Mouse (Mus musculus) stomach, embryonic 16.5 days (tissue): ENCODE data around the gene Sh3pxd2a. TPM values are rescaled to one million over a fixed set of nuclear protein-coding genes. Genes with fewer than 3 reads are reported as not detected.
A peak's percentile ranks its signal among the peaks of the same experiment; 100 is the strongest.

ENCODE experiments used
- ATAC-seq: fragments of 200-750 bp; cut with Nextera tagmentation; 2 replicates; pipeline ENCODE4 v1.8.0; 2017; ENCODE audit warnings: moderate number of reproducible peaks, moderate TSS enrichment; ENCODE audit not compliant: insufficient read depth, low FRiP score
- H3K27ac ChIP-seq: fragments of 300-500 bp; sonication (generic); 2 replicates; pipeline ENCODE4 v1.5.1; 2014; ENCODE audit warnings: low read length
- H3K27me3 ChIP-seq: fragments of 300-500 bp; sonication (generic); 2 replicates; pipeline ENCODE4 v1.6.1; 2014; ENCODE audit warnings: low read length, control low read depth, mixed read lengths; ENCODE audit not compliant: control insufficient read depth, insufficient read depth
- H3K36me3 ChIP-seq: fragments of 300-500 bp; sonication (generic); 2 replicates; pipeline ENCODE4 v1.6.1; 2014; ENCODE audit warnings: low read length; ENCODE audit not compliant: control insufficient read depth, insufficient read depth
- H3K4me1 ChIP-seq: fragments of 300-500 bp; sonication (generic); 2 replicates; pipeline ENCODE4 v1.6.1; 2014; ENCODE audit warnings: low read length, control low read depth, mixed read lengths; ENCODE audit not compliant: control insufficient read depth, insufficient read depth
- H3K4me2 ChIP-seq: fragments of 300-500 bp; sonication (generic); 2 replicates; pipeline ENCODE4 v1.6.1; 2014; ENCODE audit warnings: low read depth, low read length, mixed read lengths
- H3K4me3 ChIP-seq: fragments of 300-500 bp; sonication (generic); replicated peaks from 2 replicates; pipeline ENCODE4 v1.5.1; 2014; ENCODE audit warnings: mild to moderate bottlenecking, low read length
- H3K9ac ChIP-seq: fragments of 300-500 bp; sonication (generic); 2 replicates; pipeline ENCODE4 v1.6.1; 2014; ENCODE audit warnings: low read length
- H3K9me3 ChIP-seq: fragments of 300-500 bp; sonication (generic); replicated peaks from 2 replicates; pipeline ENCODE4 v1.6.1; 2016; ENCODE audit warnings: low read length, control low read depth; ENCODE audit not compliant: control insufficient read depth
- WGBS: fragments of 180-500 bp; shearing (Covaris S2); extraction: QIAGEN DNeasy Blood & Tissue Kit; methylation state at CpG from one replicate; pipeline ENCODE4 v1.1.7; 2014; 5-methylcytosine and 5-hydroxymethylcytosine counted together
- polyA plus RNA-seq: library from polyadenylated mRNA; unstranded; fragments of >200 nt; fragmentation: Nextera tagmentation; extraction: Ambion mirVana; gene quantifications from 2 replicates; pipeline ENCODE4 v1.2.1, GENCODE M21; 2015

Sh3pxd2a gene
- polyA plus RNA-seq, 1 experiment from 2014 or later: 6.6 TPM

GRCm38 (mm10) chr19:47343422-47343821, 120.8 kb downstream of the Sh3pxd2a start:
- H3K4me3 ChIP-seq: peak overlapping the region; percentile 43
- peak overlapping the region; percentile 73 for H3K4me2 ChIP-seq
- H3K9ac ChIP-seq: peak overlapping the region; percentile 64
- H3K27me3 ChIP-seq: 0 out of 2 replicates have a peak, but pooled peaks cover 5% of the 10 kb centered on the region
- no peak overlapping the region for H3K27ac ChIP-seq
- ATAC-seq: peak; percentile 30; the same call in 1 of the 2 replicates
- peaks cover 30% of the 10 kb centered on the region for H3K4me1 ChIP-seq
- no peaks in the 10 kb centered on the region for H3K36me3 ChIP-seq
- 1% methylated on average over 39 of the region's 39 CpGs for WGBS
- H3K9me3 ChIP-seq: no peaks in the 10 kb centered on the region

DNA sequence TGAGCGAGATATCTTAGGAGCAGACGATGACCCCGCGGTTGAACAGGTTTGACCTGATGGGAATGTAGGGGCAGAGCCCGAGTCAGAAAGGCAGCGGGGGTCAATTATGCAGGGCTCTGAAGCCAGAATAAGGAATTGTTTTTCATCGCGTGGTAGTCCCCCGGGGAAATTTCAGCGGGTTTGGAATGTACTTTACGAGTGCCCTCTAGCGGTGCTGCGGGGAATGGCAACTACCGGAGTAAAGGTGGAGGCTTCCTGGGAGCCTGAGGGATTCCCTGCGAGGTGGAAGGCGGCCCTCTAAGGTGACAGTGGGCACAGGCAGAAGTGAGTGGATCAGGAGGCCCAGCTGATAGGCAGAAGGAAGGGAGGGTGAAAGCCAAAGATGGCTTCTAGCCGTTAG, 125.0 kb downstream of the Sh3pxd2a start:
- Histone ChIP-seq H3K36me3 (no peaks in the 10 kb centered on the region), H3K4me2 (peak overlapping the region; percentile 52), H3K4me3 (peak overlapping the region; percentile 28), H3K9ac (peak overlapping the region; percentile 62), H3K4me1 (peaks cover 32% of the 10 kb centered on the region), H3K9me3 (no peaks in the 10 kb centered on the region), H3K27ac (no peak overlapping the region), H3K27me3 (0 out of 2 replicates have a peak, but pooled peaks cover 5% of the 10 kb centered on the region)
- ATAC-seq: 0 out of 2 replicates have a peak, but pooled peaks have one; percentile 9
- WGBS: 2% methylated on average over 17 of the region's 17 CpGs

DNA sequence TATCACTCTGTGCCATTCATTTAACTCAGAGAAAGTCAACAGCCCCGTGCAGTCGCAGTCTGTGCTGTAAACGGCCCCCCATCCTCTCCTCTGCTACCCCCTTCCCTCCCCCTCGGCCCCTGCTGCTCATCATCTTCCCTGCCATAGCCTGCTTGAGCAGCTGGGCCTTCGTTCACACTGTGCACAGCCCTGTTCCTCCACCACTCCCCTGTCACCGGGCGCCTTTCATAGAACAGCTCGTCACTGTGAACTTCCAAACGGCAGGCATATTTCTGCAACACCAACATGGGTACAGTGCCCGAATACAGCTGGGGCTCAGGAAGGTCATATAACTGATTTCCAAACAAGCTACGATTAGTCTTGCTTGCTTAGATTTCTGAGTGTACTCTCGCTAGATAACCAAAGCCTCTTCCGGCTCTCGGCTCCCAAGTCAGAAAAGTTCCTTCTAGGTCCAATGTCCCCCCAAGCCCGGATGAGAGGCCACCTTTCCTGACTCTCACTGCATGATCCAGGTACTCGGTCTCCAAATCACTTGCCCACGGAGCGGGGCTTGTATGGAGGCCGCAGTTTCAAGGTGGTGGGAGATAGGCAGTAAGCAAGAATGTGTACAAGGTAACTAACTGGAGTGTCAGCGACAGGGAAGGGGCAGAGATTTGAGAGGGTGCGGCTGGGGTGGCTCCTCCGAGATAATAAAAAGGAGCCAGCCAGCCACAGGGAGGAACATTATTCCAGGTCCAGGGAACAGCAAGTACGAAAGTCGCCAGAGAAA, 125.6 kb downstream of the Sh3pxd2a start:
- H3K9ac ChIP-seq: peak overlapping the region; percentile 62
- peaks cover 29% of the 10 kb centered on the region for H3K4me1 ChIP-seq
- no peak overlapping the region for H3K27ac ChIP-seq
- ATAC-seq: 0 out of 2 replicates have a peak, but pooled peaks have one; percentile 30
- no peaks in the 10 kb centered on the region for H3K36me3 ChIP-seq
- WGBS: 42% methylated on average over 24 of the region's 24 CpGs
- peak overlapping the region; percentile 28 for H3K4me3 ChIP-seq
- H3K9me3 ChIP-seq: no peaks in the 10 kb centered on the region
- H3K4me2 ChIP-seq: peak overlapping the region; percentile 52
- 0 out of 2 replicates have a peak, but pooled peaks cover 5% of the 10 kb centered on the region for H3K27me3 ChIP-seq

GRCm38 (mm10) chr19:47337743-47338142, 126.5 kb downstream of the Sh3pxd2a start:
- Histone ChIP-seq H3K36me3 (no peaks in the 10 kb centered on the region), H3K9me3 (no peaks in the 10 kb centered on the region), H3K9ac (0 out of 2 replicates have a peak overlapping the region, but pooled peaks have one; percentile 31), H3K27ac (no peak overlapping the region), H3K4me2 (peak overlapping the region; percentile 52; the same call in 1 of the 2 replicates), H3K27me3 (0 out of 2 replicates have a peak, but pooled peaks cover under 1% of the 10 kb centered on the region), H3K4me3 (peak overlapping the region; percentile 17; the same call in 1 of the 2 replicates), H3K4me1 (peaks cover 29% of the 10 kb centered on the region)
- ATAC-seq: peak; percentile 75
- WGBS: 30% methylated on average over 12 of the region's 12 CpGs

- WGBS: 80% methylated on average over 7 of the region's 7 CpGs
- ATAC-seq: no peak
- H3K27ac ChIP-seq: no peak overlapping the region
- H3K4me1 ChIP-seq: peaks cover 30% of the 10 kb centered on the region
- H3K36me3 ChIP-seq: no peaks in the 10 kb centered on the region
- H3K4me3 ChIP-seq: no peak overlapping the region
- H3K9me3 ChIP-seq: no peaks in the 10 kb centered on the region
- no peaks in the 10 kb centered on the region for H3K27me3 ChIP-seq
- no peak overlapping the region for H3K9ac ChIP-seq
- H3K4me2 ChIP-seq: no peak overlapping the region
These were observed 127.0 kb downstream of the Sh3pxd2a start for GRCm38 (mm10) chr19:47337191-47337590.

DNA sequence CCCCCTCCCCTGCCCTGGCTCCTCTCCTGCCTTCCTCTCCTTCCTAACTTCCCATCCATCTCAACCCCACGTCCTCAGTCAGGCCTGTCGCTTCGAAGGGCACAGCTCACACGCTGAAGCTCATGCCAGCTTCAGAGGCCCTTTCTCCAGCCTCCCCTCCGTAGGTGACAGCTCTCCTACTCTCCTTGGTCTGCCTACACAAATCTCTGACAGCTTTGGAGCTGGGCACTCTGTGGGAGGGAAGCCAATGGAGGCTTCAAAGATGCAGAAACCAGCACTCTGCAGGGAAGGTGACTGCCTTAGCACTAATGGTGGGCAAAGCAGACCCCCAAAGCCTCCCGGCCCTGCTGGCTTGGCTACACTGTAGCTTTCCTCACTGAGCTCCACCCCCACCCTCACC, 128.9 kb downstream of the Sh3pxd2a start:
- no peaks in the 10 kb centered on the region for H3K36me3 ChIP-seq
- H3K27ac ChIP-seq: no peak overlapping the region; the same call in 1 of the 2 replicates
- H3K9me3 ChIP-seq: no peaks in the 10 kb centered on the region
- peaks cover 45% of the 10 kb centered on the region for H3K4me1 ChIP-seq
- WGBS: 52% methylated on average over 6 of the region's 6 CpGs
- H3K27me3 ChIP-seq: no peaks in the 10 kb centered on the region
- H3K4me3 ChIP-seq: no peak overlapping the region
- no peak for ATAC-seq
- H3K9ac ChIP-seq: peak overlapping the region; percentile 43; the same call in 1 of the 2 replicates
- no peak overlapping the region for H3K4me2 ChIP-seq

GRCm38 (mm10) chr19:47334713-47335112, 129.5 kb downstream of the Sh3pxd2a start:
- Histone ChIP-seq H3K4me1 (peaks cover 49% of the 10 kb centered on the region), H3K27ac (peak overlapping the region; percentile 32; the same call in 1 of the 2 replicates)

DNA sequence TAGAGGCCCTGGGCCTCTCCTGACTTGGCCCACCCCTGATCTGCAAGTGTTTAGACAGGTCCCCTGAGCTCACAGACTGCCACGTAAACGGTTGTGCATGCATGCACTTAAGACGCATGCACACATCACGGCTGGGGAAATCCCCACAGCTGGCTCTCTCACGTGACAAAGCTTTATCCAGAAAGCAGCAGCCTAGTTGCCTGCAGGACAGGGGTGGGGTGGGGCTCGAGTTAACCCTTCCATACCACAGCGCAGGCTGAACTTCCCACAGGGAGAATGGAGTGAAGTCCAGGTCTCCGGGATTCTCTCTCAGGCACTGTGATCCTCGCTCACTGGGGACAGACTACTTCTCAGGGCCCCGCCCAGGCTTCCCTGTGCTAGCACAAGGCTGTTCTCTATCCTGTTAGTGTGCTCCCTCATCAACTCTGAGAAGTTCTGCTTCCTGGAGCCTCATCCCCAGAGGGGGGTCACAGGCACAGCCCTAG, 133.4 kb downstream of the Sh3pxd2a start:
- Histone ChIP-seq H3K9ac (peak overlapping the region; percentile 71), H3K4me1 (peaks cover 61% of the 10 kb centered on the region), H3K4me2 (peak overlapping the region; percentile 40), H3K4me3 (no peak overlapping the region), H3K27ac (peak overlapping the region; percentile 97), H3K36me3 (no peaks in the 10 kb centered on the region), H3K9me3 (no peaks in the 10 kb centered on the region), H3K27me3 (no peaks in the 10 kb centered on the region)
- WGBS: 6% methylated on average over 10 of the region's 10 CpGs
- peak; percentile 93 for ATAC-seq

More at GRCm38 (mm10) chr19:47334713-47335112, 129.5 kb downstream of the Sh3pxd2a start:
- no peaks in the 10 kb centered on the region for H3K27me3 ChIP-seq
- no peak for ATAC-seq
- H3K9me3 ChIP-seq: no peaks in the 10 kb centered on the region
- H3K9ac ChIP-seq: peak overlapping the region; percentile 37; the same call in 1 of the 2 replicates
- H3K4me2 ChIP-seq: no peak overlapping the region
- H3K4me3 ChIP-seq: no peak overlapping the region
- 51% methylated on average over 17 of the region's 17 CpGs for WGBS
- no peaks in the 10 kb centered on the region for H3K36me3 ChIP-seq

- Histone ChIP-seq H3K36me3 (no peaks in the 10 kb centered on the region), H3K9ac (peak overlapping the region; percentile 50), H3K9me3 (no peaks in the 10 kb centered on the region), H3K4me1 (peaks cover 52% of the 10 kb centered on the region), H3K4me2 (no peak overlapping the region), H3K27ac (peak overlapping the region; percentile 69; the same call in 1 of the 2 replicates), H3K27me3 (no peaks in the 10 kb centered on the region), H3K4me3 (no peak overlapping the region)
- ATAC-seq: no peak
- WGBS: 75% methylated on average over 1 of the region's 1 CpGs
These were observed 135.1 kb downstream of the Sh3pxd2a start for GRCm38 (mm10) chr19:47329102-47329501.
